Mouse (Mus musculus): ENCODE measurements around the gene Gfod1. TPM values are rescaled to one million over a fixed set of nuclear protein-coding genes. Genes with fewer than 3 reads are reported as not detected.
A peak's percentile ranks its signal among the peaks of the same experiment; 100 is the strongest.

The Gfod1 gene
- polyA plus RNA-seq, 1 experiment from 2014 or later = 1.3 TPM

GRCm38 (mm10) chr13:43241069-43241468 is 62.9 kb downstream of the Gfod1 start:
- Histone ChIP-seq H3K27ac (replicated peaks in 1 of 2; ENCODE audit: control insufficient read depth in 1 of 2, insufficient read depth in 1 of 2, low read depth in 2 of 2, low read length in 2 of 2) (peak overlapping the region; percentile 26 to 30; a peak in 3 of 4 replicates), H3K27me3 (ENCODE audit: control insufficient read depth, insufficient read depth, low read length) (no peaks in the 10 kb centered on the region), H3K4me1 (ENCODE audit: control insufficient read depth in 2 of 2, insufficient read depth in 2 of 2, low read length in 2 of 2) (peaks cover 24 to 44% of the 10 kb centered on the region in 2 experiments), H3K4me3 (ENCODE audit: control insufficient read depth in 1 of 2, insufficient read depth in 1 of 2, low read depth in 1 of 2, low read length in 2 of 2) (no peak overlapping the region), H3K36me3 (ENCODE audit: control insufficient read depth, insufficient read depth, low read length) (no peaks in the 10 kb centered on the region), H3K4me2 (ENCODE audit: low read length) (no peak overlapping the region), H3K9ac (ENCODE audit: low read length) (no peak overlapping the region), H3K9me3 (ENCODE audit: control insufficient read depth, low read length) (no peaks in the 10 kb centered on the region)
- WGBS = 10% methylated on average over 1 of the region's 1 CpGs
- ATAC-seq (ENCODE audit: insufficient number of reproducible peaks, insufficient read depth, low FRiP score, low read depth) = no peak

GRCm38 (mm10) chr13:43239790-43240216 is 64.2 kb downstream of the Gfod1 start:
- H3K27ac ChIP-seq (replicated peaks in 1 of 2; ENCODE audit: control insufficient read depth in 1 of 2, insufficient read depth in 1 of 2, low read depth in 2 of 2, low read length in 2 of 2) = no peak overlapping the region
- no peaks in the 10 kb centered on the region for H3K36me3 ChIP-seq (ENCODE audit: control insufficient read depth, insufficient read depth, low read length)
- no peak for ATAC-seq (ENCODE audit: insufficient number of reproducible peaks, insufficient read depth, low FRiP score, low read depth)
- no peaks in the 10 kb centered on the region for H3K27me3 ChIP-seq (ENCODE audit: control insufficient read depth, insufficient read depth, low read length)
- no peaks in the 10 kb centered on the region for H3K9me3 ChIP-seq (ENCODE audit: control insufficient read depth, low read length)
- H3K9ac ChIP-seq (ENCODE audit: low read length) = no peak overlapping the region
- H3K4me2 ChIP-seq (ENCODE audit: low read length) = no peak overlapping the region
- H3K4me1 ChIP-seq (ENCODE audit: control insufficient read depth in 2 of 2, insufficient read depth in 2 of 2, low read length in 2 of 2) = peaks cover 36 to 57% of the 10 kb centered on the region in 2 experiments
- no peak overlapping the region for H3K4me3 ChIP-seq (ENCODE audit: control insufficient read depth in 1 of 2, insufficient read depth in 1 of 2, low read depth in 1 of 2, low read length in 2 of 2)
- WGBS = 86% methylated on average over 11 of the region's 11 CpGs

- Histone ChIP-seq H3K27ac (replicated peaks in 1 of 2; ENCODE audit: control insufficient read depth in 1 of 2, insufficient read depth in 1 of 2, low read depth in 2 of 2, low read length in 2 of 2) (peak overlapping the region; percentile 34 to 65), H3K4me1 (ENCODE audit: control insufficient read depth in 2 of 2, insufficient read depth in 2 of 2, low read length in 2 of 2) (peaks cover 39 to 75% of the 10 kb centered on the region in 2 experiments), H3K9ac (ENCODE audit: low read length) (no peak overlapping the region; the same call in 1 of the 2 replicates), H3K9me3 (ENCODE audit: control insufficient read depth, low read length) (no peaks in the 10 kb centered on the region), H3K4me2 (ENCODE audit: low read length) (peak overlapping the region; percentile 37), H3K4me3 (ENCODE audit: control insufficient read depth in 1 of 2, insufficient read depth in 1 of 2, low read depth in 1 of 2, low read length in 2 of 2) (no peak overlapping the region), H3K27me3 (ENCODE audit: control insufficient read depth, insufficient read depth, low read length) (no peaks in the 10 kb centered on the region), H3K36me3 (ENCODE audit: control insufficient read depth, insufficient read depth, low read length) (no peaks in the 10 kb centered on the region)
- WGBS = 23% methylated on average over 6 of the region's 6 CpGs
- 0 out of 2 replicates have a peak, but pooled peaks have one; percentile 22 for ATAC-seq (ENCODE audit: insufficient number of reproducible peaks, insufficient read depth, low FRiP score, low read depth)
Measured at GRCm38 (mm10) chr13:43236630-43237029, 67.3 kb downstream of the Gfod1 start.

- Histone ChIP-seq H3K27ac (replicated peaks in 1 of 2; ENCODE audit: control insufficient read depth in 1 of 2, insufficient read depth in 1 of 2, low read depth in 2 of 2, low read length in 2 of 2) (peak overlapping the region; percentile 43 to 65; a peak in 2 of 4 replicates), H3K9me3 (ENCODE audit: control insufficient read depth, low read length) (no peaks in the 10 kb centered on the region), H3K27me3 (ENCODE audit: control insufficient read depth, insufficient read depth, low read length) (no peaks in the 10 kb centered on the region), H3K4me2 (ENCODE audit: low read length) (peak overlapping the region; percentile 37), H3K4me3 (ENCODE audit: control insufficient read depth in 1 of 2, insufficient read depth in 1 of 2, low read depth in 1 of 2, low read length in 2 of 2) (no peak overlapping the region), H3K4me1 (ENCODE audit: control insufficient read depth in 2 of 2, insufficient read depth in 2 of 2, low read length in 2 of 2) (peaks cover 41 to 75% of the 10 kb centered on the region in 2 experiments), H3K9ac (ENCODE audit: low read length) (peak overlapping the region; percentile 45), H3K36me3 (ENCODE audit: control insufficient read depth, insufficient read depth, low read length) (no peaks in the 10 kb centered on the region)
- 8% methylated on average over 4 of the region's 4 CpGs for WGBS
- ATAC-seq (ENCODE audit: insufficient number of reproducible peaks, insufficient read depth, low FRiP score, low read depth) = no peak
Measured at GRCm38 (mm10) chr13:43235982-43236381, 68.0 kb downstream of the Gfod1 start.

GRCm38 (mm10) chr13:43235586-43235910 is 68.4 kb downstream of the Gfod1 start:
- no peaks in the 10 kb centered on the region for H3K27me3 ChIP-seq (ENCODE audit: control insufficient read depth, insufficient read depth, low read length)
- no peaks in the 10 kb centered on the region for H3K36me3 ChIP-seq (ENCODE audit: control insufficient read depth, insufficient read depth, low read length)
- no peak overlapping the region for H3K4me3 ChIP-seq (ENCODE audit: control insufficient read depth in 1 of 2, insufficient read depth in 1 of 2, low read depth in 1 of 2, low read length in 2 of 2)
- ATAC-seq (ENCODE audit: insufficient number of reproducible peaks, insufficient read depth, low FRiP score, low read depth) = no peak
- H3K9me3 ChIP-seq (ENCODE audit: control insufficient read depth, low read length) = no peaks in the 10 kb centered on the region
- peak overlapping the region; percentile 43 to 65; a peak in 3 of 4 replicates for H3K27ac ChIP-seq (replicated peaks in 1 of 2; ENCODE audit: control insufficient read depth in 1 of 2, insufficient read depth in 1 of 2, low read depth in 2 of 2, low read length in 2 of 2)
- H3K4me1 ChIP-seq (ENCODE audit: control insufficient read depth in 2 of 2, insufficient read depth in 2 of 2, low read length in 2 of 2) = peaks cover 45 to 75% of the 10 kb centered on the region in 2 experiments
- H3K4me2 ChIP-seq (ENCODE audit: low read length) = peak overlapping the region; percentile 37
- WGBS = 3% methylated on average over 3 of the region's 3 CpGs
- H3K9ac ChIP-seq (ENCODE audit: low read length) = peak overlapping the region; percentile 45; the same call in 1 of the 2 replicates

- 38% methylated on average over 9 of the region's 9 CpGs for WGBS
- no peaks in the 10 kb centered on the region for H3K9me3 ChIP-seq (ENCODE audit: control insufficient read depth, low read length)
- no peaks in the 10 kb centered on the region for H3K27me3 ChIP-seq (ENCODE audit: control insufficient read depth, insufficient read depth, low read length)
- H3K36me3 ChIP-seq (ENCODE audit: control insufficient read depth, insufficient read depth, low read length) = no peaks in the 10 kb centered on the region
- no peak overlapping the region for H3K4me3 ChIP-seq (ENCODE audit: control insufficient read depth in 1 of 2, insufficient read depth in 1 of 2, low read depth in 1 of 2, low read length in 2 of 2)
- H3K4me2 ChIP-seq (ENCODE audit: low read length) = peak overlapping the region; percentile 37; the same call in 1 of the 2 replicates
- no peak for ATAC-seq (ENCODE audit: insufficient number of reproducible peaks, insufficient read depth, low FRiP score, low read depth)
- H3K9ac ChIP-seq (ENCODE audit: low read length) = no peak overlapping the region
- H3K4me1 ChIP-seq (ENCODE audit: control insufficient read depth in 2 of 2, insufficient read depth in 2 of 2, low read length in 2 of 2) = peaks cover 50 to 75% of the 10 kb centered on the region in 2 experiments
- H3K27ac ChIP-seq (replicated peaks in 1 of 2; ENCODE audit: control insufficient read depth in 1 of 2, insufficient read depth in 1 of 2, low read depth in 2 of 2, low read length in 2 of 2) = peak overlapping the region in 1 of 2 experiments; percentile 65; a peak in 1 of 4 replicates
Measured at GRCm38 (mm10) chr13:43234869-43235585, 68.9 kb downstream of the Gfod1 start.

- Histone ChIP-seq H3K27me3 (ENCODE audit: control insufficient read depth, insufficient read depth, low read length) (no peaks in the 10 kb centered on the region), H3K4me1 (ENCODE audit: control insufficient read depth in 2 of 2, insufficient read depth in 2 of 2, low read length in 2 of 2) (peaks cover 60 to 90% of the 10 kb centered on the region in 2 experiments), H3K27ac (replicated peaks in 1 of 2; ENCODE audit: control insufficient read depth in 1 of 2, insufficient read depth in 1 of 2, low read depth in 2 of 2, low read length in 2 of 2) (peak overlapping the region in 1 of 2 experiments; percentile 94; a peak in 2 of 4 replicates), H3K36me3 (ENCODE audit: control insufficient read depth, insufficient read depth, low read length) (no peaks in the 10 kb centered on the region), H3K9me3 (ENCODE audit: control insufficient read depth, low read length) (no peaks in the 10 kb centered on the region), H3K4me3 (ENCODE audit: control insufficient read depth in 1 of 2, insufficient read depth in 1 of 2, low read depth in 1 of 2, low read length in 2 of 2) (no peak overlapping the region), H3K4me2 (ENCODE audit: low read length) (no peak overlapping the region), H3K9ac (ENCODE audit: low read length) (no peak overlapping the region)
- 61% methylated on average over 4 of the region's 4 CpGs for WGBS
- no peak for ATAC-seq (ENCODE audit: insufficient number of reproducible peaks, insufficient read depth, low FRiP score, low read depth)
Measured at GRCm38 (mm10) chr13:43233331-43233730, 70.6 kb downstream of the Gfod1 start.

Data from heart, embryonic 14.5 days (tissue).